Mouse (Mus musculus) MEL (cell line): ENCODE measurements at regions not wholly inside any gene's neighbourhood (a gene's known extent, or its start where the extent isn't known, plus 50 kb on each side); places are given as distances from the start of the nearest gene placed in this dataset.

Source experiments
- DNase-seq: peaks from one replicate; pipeline ENCODE4 v3.0.0; 2011; ENCODE audit warnings: low read depth, low spot score
- H3K27ac ChIP-seq: 2 replicates; pipeline ENCODE4 v1.5.1; 2012; ENCODE audit warnings: low read depth, mild to moderate bottlenecking, control low read depth, low read length, moderate library complexity; ENCODE audit not compliant: control insufficient read depth
- H3K27me3 ChIP-seq, 2 experiments: fragments of 150-350 bp in 1 of 2; sonication (generic) in 1 of 2; 2 replicates each; pipeline ENCODE4 v1.6.1; 2012; ENCODE audit warnings: low read length in 2 of 2, mild to moderate bottlenecking in 2 of 2, improper control_type of control experiment in 1 of 2, moderate library complexity in 1 of 2; ENCODE audit not compliant: insufficient read depth in 2 of 2, control insufficient read depth in 1 of 2
- H3K36me3 ChIP-seq, 2 experiments: 2 replicates each; pipeline ENCODE4 v1.6.1; 2012 to 2014; ENCODE audit warnings: low read length in 2 of 2, improper control_type of control experiment in 1 of 2, inconsistent platforms in 1 of 2, mild to moderate bottlenecking in 1 of 2; ENCODE audit not compliant: insufficient read depth in 2 of 2, control insufficient read depth in 1 of 2
- H3K4me1 ChIP-seq, 2 experiments: fragments of 150-350 bp in 1 of 2; sonication (generic) in 1 of 2; 2 replicates each; pipeline ENCODE4 v1.6.1; 2012; ENCODE audit warnings: low read length in 2 of 2, improper control_type of control experiment in 1 of 2, mild to moderate bottlenecking in 1 of 2; ENCODE audit not compliant: insufficient read depth in 2 of 2, control insufficient read depth in 1 of 2
- H3K4me3 ChIP-seq, 2 experiments: fragments of 150-350 bp in 1 of 2; sonication (generic) in 1 of 2; 2 replicates each; pipeline ENCODE4 v1.5.1; 2012; ENCODE audit warnings: low read depth in 2 of 2, low read length in 2 of 2, mild to moderate bottlenecking in 2 of 2, moderate library complexity in 2 of 2, control low read depth in 1 of 2, improper control_type of control experiment in 1 of 2; ENCODE audit not compliant: control insufficient read depth in 1 of 2, insufficient read depth in 1 of 2
- H3K79me2 ChIP-seq: 2 replicates; pipeline ENCODE4 v1.6.1; 2012; ENCODE audit warnings: mild to moderate bottlenecking, low read length, moderate library complexity; ENCODE audit not compliant: control insufficient read depth, poor library complexity, insufficient read depth
- H3K9ac ChIP-seq: 2 replicates; pipeline ENCODE4 v1.6.1; 2012; ENCODE audit warnings: low read depth, mild to moderate bottlenecking, control low read depth, low read length, moderate library complexity; ENCODE audit not compliant: control insufficient read depth, poor library complexity, severe bottlenecking
- H3K9me3 ChIP-seq: fragments of 150-350 bp; sonication (generic); replicated peaks from 2 replicates; pipeline ENCODE4 v1.6.1; 2012; ENCODE audit warnings: mild to moderate bottlenecking, low read length, improper control_type of control experiment, moderate library complexity; ENCODE audit not compliant: insufficient read depth
- BHLHE40 ChIP-seq: IDR thresholded peaks from 2 replicates; pipeline ENCODE4 v1.6.1; 2012; ENCODE audit warnings: low read depth, mild to moderate bottlenecking, inconsistent platforms, low read length, improper control_type of control experiment, borderline replicate concordance
- CTCF ChIP-seq, 3 experiments: IDR thresholded peaks in 2 of 3; conservative IDR thresholded peaks in 1 of 3; 2 replicates each; pipeline ENCODE4 v1.5.1; 2011 to 2012; ENCODE audit warnings: low read length in 3 of 3, low read depth in 2 of 3, mild to moderate bottlenecking in 2 of 3, improper control_type of control experiment in 1 of 3, inconsistent platforms in 1 of 3, mixed read lengths in 1 of 3, moderate library complexity in 1 of 3; ENCODE audit not compliant: control insufficient read depth in 1 of 3, insufficient read depth in 1 of 3, poor library complexity in 1 of 3, severe bottlenecking in 1 of 3
- ELF1 ChIP-seq: IDR thresholded peaks from 2 replicates; pipeline ENCODE4 v1.6.1; 2014; ENCODE audit warnings: low read depth, mild to moderate bottlenecking, inconsistent platforms, low read length, improper control_type of control experiment, moderate library complexity
- GABPA ChIP-seq: IDR thresholded peaks from 2 replicates; pipeline ENCODE4 v1.6.1; 2012; ENCODE audit warnings: low read depth, mild to moderate bottlenecking, inconsistent platforms, low read length, improper control_type of control experiment, moderate library complexity
- HCFC1 ChIP-seq: IDR thresholded peaks from 2 replicates; pipeline ENCODE4 v1.6.1; 2012; ENCODE audit warnings: low read depth, mild to moderate bottlenecking, inconsistent platforms, low read length, improper control_type of control experiment, moderate library complexity
- KAT2A ChIP-seq: conservative IDR thresholded peaks from 2 replicates; pipeline ENCODE4 v1.6.1; 2012; ENCODE audit warnings: low read depth, low read length, improper control_type of control experiment, inconsistent platforms
- MAX ChIP-seq: IDR thresholded peaks from 2 replicates; pipeline ENCODE4 v1.6.1; 2011; ENCODE audit warnings: low read length, improper control_type of control experiment
- MAZ ChIP-seq: IDR thresholded peaks from 2 replicates; pipeline ENCODE4 v1.6.1; 2012; ENCODE audit warnings: low read depth, mild to moderate bottlenecking, inconsistent platforms, low read length, improper control_type of control experiment
- MXI1 ChIP-seq: IDR thresholded peaks from 2 replicates; pipeline ENCODE4 v1.6.1; 2011; ENCODE audit warnings: mild to moderate bottlenecking, low read depth, low read length, improper control_type of control experiment
- MYB ChIP-seq: IDR thresholded peaks from 2 replicates; pipeline ENCODE4 v1.6.1; 2011; ENCODE audit warnings: mild to moderate bottlenecking, low read depth, low read length, improper control_type of control experiment
- MYC ChIP-seq: IDR thresholded peaks from 2 replicates; pipeline ENCODE4 v1.6.1; 2011; ENCODE audit warnings: low read depth, mild to moderate bottlenecking, low read length, improper control_type of control experiment, moderate library complexity
- RAD21 ChIP-seq: IDR thresholded peaks from 2 replicates; pipeline ENCODE4 v1.6.1; 2011; ENCODE audit warnings: mild to moderate bottlenecking, low read depth, low read length, improper control_type of control experiment
- SIN3A ChIP-seq: IDR thresholded peaks from 2 replicates; pipeline ENCODE4 v1.6.1; 2012; ENCODE audit warnings: low read length, improper control_type of control experiment, inconsistent platforms
- SMC3 ChIP-seq: IDR thresholded peaks from 2 replicates; pipeline ENCODE4 v1.6.1; 2011; ENCODE audit warnings: low read depth, low read length, improper control_type of control experiment
- TCF12 ChIP-seq: IDR thresholded peaks from 2 replicates; pipeline ENCODE4 v1.6.1; 2014; ENCODE audit warnings: low read depth, mild to moderate bottlenecking, inconsistent platforms, low read length, improper control_type of control experiment, moderate library complexity
- UBTF ChIP-seq: IDR thresholded peaks from 2 replicates; pipeline ENCODE4 v1.6.1; 2012; ENCODE audit warnings: low read depth, mild to moderate bottlenecking, inconsistent platforms, low read length, improper control_type of control experiment, moderate library complexity, borderline replicate concordance; ENCODE audit not compliant: insufficient read depth
- USF1 ChIP-seq: IDR thresholded peaks from 2 replicates; pipeline ENCODE4 v1.6.1; 2014; ENCODE audit warnings: low read depth, mild to moderate bottlenecking, inconsistent platforms, low read length, improper control_type of control experiment, moderate library complexity
- ZKSCAN1 ChIP-seq: IDR thresholded peaks from 2 replicates; pipeline ENCODE4 v1.6.1; 2012; ENCODE audit warnings: low read depth, mild to moderate bottlenecking, inconsistent platforms, low read length, improper control_type of control experiment, moderate library complexity
- ZNF384 ChIP-seq: IDR thresholded peaks from 2 replicates; pipeline ENCODE4 v1.6.1; 2012; ENCODE audit warnings: low read depth, mild to moderate bottlenecking, inconsistent platforms, low read length, improper control_type of control experiment

DNA sequence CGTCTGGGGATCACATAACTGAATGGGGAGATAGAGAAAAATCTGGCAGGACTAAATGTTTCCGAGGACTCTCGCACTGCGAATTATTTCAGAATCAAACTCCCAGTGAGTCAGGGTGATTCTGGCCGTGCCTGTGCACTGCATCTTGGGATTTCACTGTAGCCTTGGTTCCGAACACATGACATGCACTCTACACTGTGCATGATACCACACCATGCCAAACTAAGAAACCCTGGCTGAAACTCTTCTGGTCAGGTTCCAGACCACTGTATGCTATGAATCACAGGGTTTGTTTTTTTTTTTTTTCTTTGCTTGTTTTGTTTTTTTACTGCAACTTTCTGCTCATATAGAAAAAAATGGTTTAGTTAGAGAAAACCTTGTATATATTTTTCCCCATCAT is 79.7 kb upstream of the Runx1 start:
- H3K79me2 ChIP-seq = no peaks in the 10 kb centered on the region
- H3K27me3 ChIP-seq = no peaks in the 10 kb centered on the region; a peak in 3 of 4 replicates
- no peaks in the 10 kb centered on the region; a peak in 1 of 4 replicates for H3K4me1 ChIP-seq
- H3K4me3 ChIP-seq = no peak overlapping the region
- TF ChIP-seq KAT2A (no peak), USF1 (no peak), MYC (no peak)
- TF ChIP-seq, all 39 proteins: peak for 0
- no peak for DNase-seq
- no peak overlapping the region for H3K27ac ChIP-seq
- H3K36me3 ChIP-seq = no peaks in the 10 kb centered on the region
- no peak overlapping the region for H3K9ac ChIP-seq
- no peaks in the 10 kb centered on the region for H3K9me3 ChIP-seq

- no peaks in the 10 kb centered on the region for H3K9me3 ChIP-seq
- no peaks in the 10 kb centered on the region; a peak in 3 of 4 replicates for H3K27me3 ChIP-seq
- no peaks in the 10 kb centered on the region for H3K36me3 ChIP-seq
- TF ChIP-seq UBTF (no peak), RAD21 (no peak), MYB (no peak), CTCF (IDR thresholded peaks at IDR 0.05 in 2 of 3, conservative IDR thresholded peaks at IDR 0.05 in 1 of 3; ENCODE audit: control insufficient read depth in 1 of 3, insufficient read depth in 1 of 3, low read depth in 2 of 3, low read length in 3 of 3, poor library complexity in 1 of 3, severe bottlenecking in 1 of 3) (no peak), MAX (no peak), ZNF384 (no peak), MAZ (no peak), BHLHE40 (no peak), SMC3 (no peak), ELF1 (no peak)
- H3K9ac ChIP-seq = no peak overlapping the region
- no peak overlapping the region for H3K27ac ChIP-seq
- no peaks in the 10 kb centered on the region for H3K79me2 ChIP-seq
- no peak overlapping the region for H3K4me3 ChIP-seq
- no peak for DNase-seq
- H3K4me1 ChIP-seq = no peaks in the 10 kb centered on the region
Observed at GRCm38 (mm10) chr16:92903892-92904473, 78.0 kb upstream of the Runx1 start.

- no peaks in the 10 kb centered on the region for H3K36me3 ChIP-seq
- H3K27ac ChIP-seq = no peak overlapping the region
- no peaks in the 10 kb centered on the region for H3K9me3 ChIP-seq
- no peak for DNase-seq
- H3K4me3 ChIP-seq = no peak overlapping the region
- TF ChIP-seq MAZ (no peak), RAD21 (no peak), TCF12 (no peak), CTCF (IDR thresholded peaks at IDR 0.05 in 2 of 3, conservative IDR thresholded peaks at IDR 0.05 in 1 of 3; ENCODE audit: control insufficient read depth in 1 of 3, insufficient read depth in 1 of 3, low read depth in 2 of 3, low read length in 3 of 3, poor library complexity in 1 of 3, severe bottlenecking in 1 of 3) (no peak), MYB (no peak), UBTF (no peak), SIN3A (no peak), SMC3 (no peak), MXI1 (no peak), HCFC1 (no peak), ZKSCAN1 (no peak), GABPA (no peak), ZNF384 (no peak), USF1 (no peak), ELF1 (no peak)
- H3K4me1 ChIP-seq = no peaks in the 10 kb centered on the region
- no peaks in the 10 kb centered on the region for H3K79me2 ChIP-seq
- H3K27me3 ChIP-seq = no peaks in the 10 kb centered on the region; a peak in 3 of 4 replicates
- no peak overlapping the region for H3K9ac ChIP-seq
Observed at GRCm38 (mm10) chr16:92903486-92903885, 77.5 kb upstream of the Runx1 start.
